ENCODE assay signal across 7 mouse cellular contexts in the genomic region with DNA sequence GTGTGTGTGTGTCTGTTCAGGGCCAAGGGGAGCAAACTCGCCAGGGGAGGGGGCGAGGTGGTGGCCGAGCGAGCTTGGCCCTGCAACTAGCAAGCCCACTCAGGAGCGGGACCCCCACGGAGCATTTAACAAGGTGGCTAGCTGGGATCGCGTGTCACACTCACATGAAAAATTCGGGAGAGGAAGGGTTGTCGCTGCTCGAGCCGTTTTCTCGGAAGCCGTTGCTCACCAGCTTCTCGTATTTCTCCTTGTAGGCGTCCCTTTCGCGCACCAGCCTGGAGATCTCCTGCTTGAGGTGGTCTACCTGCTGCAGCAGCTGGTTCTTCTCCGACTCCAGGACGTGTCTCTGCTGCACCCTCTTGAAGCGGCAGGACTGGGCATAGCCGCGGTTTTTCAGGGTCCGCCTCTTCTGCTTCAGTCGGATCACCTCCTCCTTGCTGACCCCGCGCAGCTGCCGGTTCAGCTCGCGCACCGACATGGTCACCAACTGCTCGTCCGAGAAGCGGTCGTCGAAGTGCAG. TPM values are rescaled to one million over a fixed set of nuclear protein-coding genes. Genes with fewer than 3 reads are reported as not detected.
DNase-seq lines count a peak whose midpoint lies in the region; ATAC-seq and TF ChIP-seq lines count a peak whose summit lies in the region.

No protein-coding gene starts in this region.

- H3K27ac ChIP-seq in hindbrain, embryonic 14.5 days: peak overlapping the region; percentile 89
- H3K27ac ChIP-seq in limb, embryonic 13.5 days: peak overlapping the region; percentile 44; the same call in 1 of the 2 replicates
- peak overlapping the region; percentile 75 for H3K27ac ChIP-seq in midbrain, embryonic 14.5 days (replicated peaks; ENCODE audit: low read depth, low read length)
- H3K27ac ChIP-seq in spleen, adult 2 months (ENCODE audit: insufficient read depth, low read length): peak overlapping the region; percentile 77

- H3K9me3 ChIP-seq in hindbrain, embryonic 14.5 days (ENCODE audit: control insufficient read depth, low read length): no peaks in the 10 kb centered on the region
- no peaks in the 10 kb centered on the region for H3K9me3 ChIP-seq in limb, embryonic 13.5 days
- H3K9me3 ChIP-seq in midbrain, embryonic 14.5 days (ENCODE audit: control insufficient read depth, low read length): no peaks in the 10 kb centered on the region

- H3K4me2 ChIP-seq in hindbrain, embryonic 14.5 days (replicated peaks): peak overlapping the region; percentile 77
- peak overlapping the region; percentile 88 for H3K4me2 ChIP-seq in limb, embryonic 13.5 days (replicated peaks)
- peak overlapping the region; percentile 82 for H3K4me2 ChIP-seq in midbrain, embryonic 14.5 days (ENCODE audit: low read length)

- H3K27me3 ChIP-seq in hindbrain, embryonic 14.5 days (ENCODE audit: control insufficient read depth, insufficient read depth, low read length): peaks cover 16% of the 10 kb centered on the region
- H3K27me3 ChIP-seq in limb, embryonic 13.5 days: peaks cover 8% of the 10 kb centered on the region
- H3K27me3 ChIP-seq in midbrain, embryonic 14.5 days (ENCODE audit: control insufficient read depth, insufficient read depth, low read length): peaks cover 22% of the 10 kb centered on the region; the same call in 1 of the 2 replicates
- peaks cover 18% of the 10 kb centered on the region for H3K27me3 ChIP-seq in spleen, adult 2 months (ENCODE audit: control insufficient read depth, insufficient read depth, low read length)

- peak overlapping the region; percentile 62 for H3K4me3 ChIP-seq in hindbrain, embryonic 14.5 days (replicated peaks; ENCODE audit: low read length)
- H3K4me3 ChIP-seq in limb, embryonic 13.5 days: peak overlapping the region; percentile 69
- peak overlapping the region; percentile 48 for H3K4me3 ChIP-seq in midbrain, embryonic 14.5 days (replicated peaks; ENCODE audit: low read depth, low read length)
- peak overlapping the region; percentile 60 for H3K4me3 ChIP-seq in spleen, adult 2 months (ENCODE audit: extremely low read depth, insufficient read depth, insufficient read length)

- TF ChIP-seq CTCF in spleen, adult 2 months (IDR thresholded peaks at IDR 0.05; ENCODE audit: extremely low read depth, insufficient read depth, insufficient read length, insufficient replicate concordance): no peak

- H3K36me3 ChIP-seq in hindbrain, embryonic 14.5 days (replicated peaks; ENCODE audit: control insufficient read depth, insufficient read depth): no peaks in the 10 kb centered on the region
- no peaks in the 10 kb centered on the region for H3K36me3 ChIP-seq in limb, embryonic 13.5 days
- no peaks in the 10 kb centered on the region for H3K36me3 ChIP-seq in midbrain, embryonic 14.5 days (ENCODE audit: control insufficient read depth, insufficient read depth, low read length)
- H3K36me3 ChIP-seq in spleen, adult 2 months (ENCODE audit: control insufficient read depth, insufficient read depth, low read length): 0 out of 2 replicates have a peak, but pooled peaks cover 3% of the 10 kb centered on the region

- peak overlapping the region; percentile 79 for H3K9ac ChIP-seq in hindbrain, embryonic 14.5 days
- H3K9ac ChIP-seq in limb, embryonic 13.5 days: peak overlapping the region; percentile 88
- peak overlapping the region; percentile 50 for H3K9ac ChIP-seq in midbrain, embryonic 14.5 days (replicated peaks; ENCODE audit: low read length)

- under 1% methylated on average over 36 of the region's 36 CpGs for WGBS in hindbrain, embryonic 14.5 days
- WGBS in limb, embryonic 13.5 days: 0% methylated on average over 35 of the region's 36 CpGs
- WGBS in midbrain, embryonic 14.5 days: under 1% methylated on average over 36 of the region's 36 CpGs
- 1% methylated on average over 36 of the region's 36 CpGs for WGBS in spleen, adult 2 months

- peaks cover 11% of the 10 kb centered on the region; the same call in 1 of the 2 replicates for H3K4me1 ChIP-seq in hindbrain, embryonic 14.5 days (replicated peaks; ENCODE audit: control insufficient read depth, insufficient read depth, low read length)
- peaks cover 23% of the 10 kb centered on the region for H3K4me1 ChIP-seq in limb, embryonic 13.5 days
- H3K4me1 ChIP-seq in midbrain, embryonic 14.5 days (ENCODE audit: control insufficient read depth, insufficient read depth, low read length): peaks cover 9% of the 10 kb centered on the region; the same call in 1 of the 2 replicates
- H3K4me1 ChIP-seq in spleen, adult 2 months (ENCODE audit: control insufficient read depth, insufficient read depth, insufficient read length): peaks cover 3% of the 10 kb centered on the region

- ATAC-seq in hindbrain, embryonic 14.5 days (ENCODE audit: low FRiP score): peak; percentile 38; the same call in 1 of the 2 replicates
- ATAC-seq in limb, embryonic 13.5 days (ENCODE audit: low FRiP score, low read depth): no peak
- no peak for ATAC-seq in midbrain, embryonic 14.5 days (ENCODE audit: low FRiP score, low TSS enrichment)

- DNase-seq in T-cell, adult 2 months (ENCODE audit: low spot score): peak; percentile 28
- DNase-seq in cerebellum, adult 11-12 months: peak; percentile 71
- DNase-seq in forelimb bud, embryonic 11.5 days (ENCODE audit: low read depth, low spot score): peak; percentile 65
- DNase-seq in hindbrain, embryonic 14.5 days (ENCODE audit: low spot score): peak; percentile 50
- DNase-seq in midbrain, embryonic 14.5 days: peak; percentile 81
- peak in 1 of 2 experiments; percentile 20 for DNase-seq in spleen, adult 2 months (ENCODE audit: low read depth in 1 of 2, low spot score in 2 of 2)

- TF ChIP-seq POLR2A in spleen, adult 2 months (IDR thresholded peaks at IDR 0.05; ENCODE audit: low read depth, low read length): no peak

RNA-seq across cellular contexts. Expression of a gene that starts 1.9 kb away (rescaled TPM):
- 14.3 and 17.0 TPM in 2 replicates for polyA plus RNA-seq in hindbrain, embryonic 14.5 days (2014; fragmentation: Nextera tagmentation; extraction: Ambion mirVana)
- 8.1 TPM in 2 replicates for polyA plus RNA-seq in limb, embryonic 13.5 days (2015; fragmentation: Nextera tagmentation; extraction: Ambion mirVana)
- polyA plus RNA-seq in midbrain, embryonic 14.5 days (2014; fragmentation: Nextera tagmentation; extraction: Ambion mirVana): 9.6 and 10.0 TPM in 2 replicates
- polyA plus RNA-seq in spleen, adult 2 months (2012; rRNA removed): 16.6 and 18.7 TPM in 2 replicates
